Mouse (Mus musculus) kidney, adult 2 months (tissue): ENCODE results near the gene Ctps2. TPM values are rescaled to one million over a fixed set of nuclear protein-coding genes. Genes with fewer than 3 reads are reported as not detected.

Experiments
- DNase-seq: peaks from one replicate; pipeline ENCODE4 v3.0.0; 2021
- H3K27ac ChIP-seq: fragments of 200-500 bp; 2 replicates; pipeline ENCODE4 v1.5.1; 2012; ENCODE audit warnings: low read depth, low read length, control low read depth, inconsistent platforms; ENCODE audit not compliant: insufficient read depth
- H3K27me3 ChIP-seq: fragments of 200-500 bp; replicated peaks from 2 replicates; pipeline ENCODE4 v1.6.1; 2012; ENCODE audit warnings: mild to moderate bottlenecking, moderate library complexity, low read length, inconsistent platforms; ENCODE audit not compliant: control insufficient read depth, insufficient read depth
- H3K36me3 ChIP-seq: fragments of 200-500 bp; 2 replicates; pipeline ENCODE4 v1.6.1; 2012; ENCODE audit warnings: mild to moderate bottlenecking, moderate library complexity, low read length, inconsistent platforms; ENCODE audit not compliant: control insufficient read depth, insufficient read depth
- H3K4me1 ChIP-seq: fragments of 200-500 bp; 2 replicates; pipeline ENCODE4 v1.6.1; 2011; ENCODE audit warnings: low read length; ENCODE audit not compliant: control insufficient read depth, insufficient read depth
- H3K4me3 ChIP-seq: fragments of 200-500 bp; 2 replicates; pipeline ENCODE4 v1.5.1; 2011; ENCODE audit warnings: mild to moderate bottlenecking, low read depth, low read length, control low read depth; ENCODE audit not compliant: insufficient read depth
- CTCF ChIP-seq: fragments of 200-500 bp; conservative IDR thresholded peaks from 2 replicates; pipeline ENCODE4 v1.5.1; 2011; ENCODE audit warnings: low read depth, mild to moderate bottlenecking, control low read depth, low read length, moderate library complexity, mixed read lengths; ENCODE audit not compliant: insufficient read depth, insufficient read length
- POLR2A ChIP-seq: fragments of 200-500 bp; IDR thresholded peaks from one replicate; pipeline ENCODE4 v1.6.1; 2011; ENCODE audit warnings: low read depth, low read length, control low read depth
- WGBS: fragments of 180-500 bp; shearing (Covaris S2); methylation state at CpG from one replicate; pipeline ENCODE4 v1.1.7; 2018; 5-methylcytosine and 5-hydroxymethylcytosine counted together
- polyA plus RNA-seq: library from polyadenylated mRNA; depleted of rRNA; stranded (reverse); fragments of >200 nt; gene quantifications from 2 replicates; pipeline ENCODE4 v1.2.3, GENCODE M21; 2012

The Ctps2 gene
- polyA plus RNA-seq, 1 experiment: 27.3 TPM

DNA sequence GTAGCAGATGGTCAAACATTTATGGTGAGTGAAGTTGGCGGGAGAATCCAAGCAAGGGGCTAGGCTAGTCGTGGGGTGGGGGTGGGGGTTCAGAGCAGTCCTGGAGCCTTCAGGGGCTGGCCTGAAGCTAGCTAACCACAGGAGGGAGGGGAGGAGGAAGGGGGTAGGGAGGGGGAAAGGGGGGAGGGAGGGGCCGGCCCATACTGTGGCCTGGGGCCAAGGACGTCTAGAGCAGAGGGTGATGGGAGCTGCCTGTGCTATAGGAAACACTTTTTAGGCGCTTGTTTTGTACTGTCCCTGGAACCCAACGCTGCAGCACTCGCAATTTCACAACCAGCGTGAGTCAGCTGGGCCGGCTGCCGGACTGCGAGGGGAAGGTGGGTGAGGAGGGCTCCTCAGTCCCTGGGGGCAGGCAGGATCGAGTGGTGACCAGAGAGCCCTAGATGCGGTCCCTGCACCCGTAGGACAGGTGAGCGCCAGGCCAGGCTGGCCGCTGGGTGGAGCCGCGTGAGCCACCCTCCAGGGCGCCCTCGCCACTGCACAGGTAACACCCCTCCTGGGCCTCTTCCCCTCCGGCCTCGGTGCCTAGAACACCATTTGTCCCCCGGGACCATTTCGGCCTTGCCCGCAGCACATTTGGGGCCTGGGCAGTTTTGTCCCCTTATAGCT lies 467 bp downstream of the Ctps2 start:
- WGBS: under 1% methylated on average over 22 of the region's 25 CpGs
- Histone ChIP-seq H3K27me3 (no peaks in the 10 kb centered on the region), H3K4me3 (peak overlapping the region; percentile 95), H3K4me1 (no peaks in the 10 kb centered on the region; the same call in 1 of the 2 replicates), H3K36me3 (no peaks in the 10 kb centered on the region), H3K27ac (peak overlapping the region; percentile 94)
- peak; percentile 52 for DNase-seq
- TF ChIP-seq CTCF (no peak), POLR2A (no peak)

DNA sequence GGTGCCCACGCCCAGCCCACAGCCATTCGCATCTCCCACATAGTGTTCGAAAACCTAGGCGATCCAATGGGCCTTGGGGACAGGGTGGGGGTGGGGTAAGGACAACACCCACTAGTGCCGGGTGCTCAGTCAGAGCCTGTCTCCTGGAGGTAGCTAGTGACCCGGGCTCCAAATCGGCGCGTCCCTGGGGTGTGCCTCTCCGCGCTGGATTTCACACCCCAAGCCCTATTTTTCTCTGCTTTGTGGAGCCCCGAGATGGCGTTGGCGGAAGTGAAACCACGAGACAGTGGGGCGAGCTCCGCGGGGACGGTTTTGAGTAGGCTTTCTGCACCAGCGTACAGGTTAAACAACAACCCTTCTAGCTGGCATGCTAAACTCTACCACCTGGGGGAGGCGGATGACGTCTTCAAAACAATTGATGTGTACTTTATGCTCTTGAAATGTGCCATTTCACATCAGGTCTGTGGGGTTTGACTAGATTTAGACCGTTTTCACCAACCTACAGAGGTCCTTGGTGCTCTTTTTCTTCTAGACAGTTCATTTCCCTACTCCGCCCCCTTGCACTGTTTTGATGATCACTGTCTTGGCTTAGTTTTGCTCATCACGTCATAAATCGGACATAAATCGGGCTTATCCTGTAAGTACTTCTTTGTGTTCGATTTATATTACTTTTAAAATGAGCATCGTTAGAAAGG lies 1.1 kb downstream of the Ctps2 start:
- peak overlapping the region; percentile 95 for H3K4me3 ChIP-seq
- H3K4me1 ChIP-seq: no peaks in the 10 kb centered on the region; the same call in 1 of the 2 replicates
- DNase-seq: peak; percentile 72
- H3K27ac ChIP-seq: peak overlapping the region; percentile 94
- TF ChIP-seq CTCF: 0 out of 2 replicates have a peak, but pooled peaks have one; percentile 6
- TF ChIP-seq POLR2A: no peak
- no peaks in the 10 kb centered on the region for H3K27me3 ChIP-seq
- no peaks in the 10 kb centered on the region for H3K36me3 ChIP-seq
- 2% methylated on average over 29 of the region's 29 CpGs for WGBS

DNA sequence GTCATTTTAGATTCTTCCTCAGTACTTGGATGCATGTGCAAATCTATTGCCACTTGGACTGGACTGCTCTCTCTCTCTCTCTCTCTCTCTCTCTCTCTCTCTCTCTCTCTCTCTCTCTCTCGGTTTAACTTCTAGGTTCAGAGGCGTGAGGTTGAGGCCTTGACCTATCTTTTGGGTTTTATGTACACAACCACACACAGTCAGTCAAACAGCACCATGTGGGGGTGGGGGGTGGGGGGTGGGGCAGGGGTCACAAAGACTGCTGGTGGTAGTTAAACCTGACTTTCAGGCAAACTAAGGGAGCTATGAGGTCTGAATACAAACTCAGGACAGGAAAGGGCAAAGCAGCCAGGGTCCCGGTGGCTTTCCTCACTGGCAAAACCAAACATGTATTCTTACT lies 6.5 kb downstream of the Ctps2 start:
- H3K4me1 ChIP-seq: no peaks in the 10 kb centered on the region; the same call in 1 of the 2 replicates
- no peak for TF ChIP-seq POLR2A
- TF ChIP-seq CTCF: no peak
- H3K27me3 ChIP-seq: no peaks in the 10 kb centered on the region
- H3K4me3 ChIP-seq: no peak overlapping the region
- DNase-seq: no peak
- H3K27ac ChIP-seq: no peak overlapping the region
- H3K36me3 ChIP-seq: no peaks in the 10 kb centered on the region
- WGBS: 85% methylated on average over 3 of the region's 3 CpGs

- Histone ChIP-seq H3K27ac (no peak overlapping the region), H3K36me3 (no peaks in the 10 kb centered on the region; the same call in 1 of the 2 replicates), H3K4me1 (no peaks in the 10 kb centered on the region), H3K27me3 (no peaks in the 10 kb centered on the region), H3K4me3 (no peak overlapping the region)
- DNase-seq: no peak
- WGBS: 97% methylated on average over 3 of the region's 3 CpGs
- TF ChIP-seq CTCF: no peak
- no peak for TF ChIP-seq POLR2A
Measured at GRCm38 (mm10) chrX:162913651-162914050, 12.6 kb downstream of the Ctps2 start.

GRCm38 (mm10) chrX:162915697-162916096 lies 14.7 kb downstream of the Ctps2 start:
- 21% methylated on average over 5 of the region's 5 CpGs for WGBS
- Histone ChIP-seq H3K36me3 (no peaks in the 10 kb centered on the region; the same call in 1 of the 2 replicates), H3K4me1 (no peaks in the 10 kb centered on the region), H3K27ac (no peak overlapping the region), H3K4me3 (no peak overlapping the region), H3K27me3 (no peaks in the 10 kb centered on the region)
- TF ChIP-seq POLR2A (no peak), CTCF (peak; percentile 70)
- peak; percentile 62 for DNase-seq

GRCm38 (mm10) chrX:162921487-162922125 lies 20.6 kb downstream of the Ctps2 start:
- WGBS: 31% methylated on average over 8 of the region's 8 CpGs
- H3K4me3 ChIP-seq: peak overlapping the region; percentile 35; the same call in 1 of the 2 replicates
- H3K27ac ChIP-seq: peak overlapping the region; percentile 80
- no peaks in the 10 kb centered on the region for H3K27me3 ChIP-seq
- H3K36me3 ChIP-seq: no peaks in the 10 kb centered on the region
- TF ChIP-seq CTCF: no peak
- no peak for TF ChIP-seq POLR2A
- peaks cover 6% of the 10 kb centered on the region; the same call in 1 of the 2 replicates for H3K4me1 ChIP-seq
- DNase-seq: peak; percentile 49

DNA sequence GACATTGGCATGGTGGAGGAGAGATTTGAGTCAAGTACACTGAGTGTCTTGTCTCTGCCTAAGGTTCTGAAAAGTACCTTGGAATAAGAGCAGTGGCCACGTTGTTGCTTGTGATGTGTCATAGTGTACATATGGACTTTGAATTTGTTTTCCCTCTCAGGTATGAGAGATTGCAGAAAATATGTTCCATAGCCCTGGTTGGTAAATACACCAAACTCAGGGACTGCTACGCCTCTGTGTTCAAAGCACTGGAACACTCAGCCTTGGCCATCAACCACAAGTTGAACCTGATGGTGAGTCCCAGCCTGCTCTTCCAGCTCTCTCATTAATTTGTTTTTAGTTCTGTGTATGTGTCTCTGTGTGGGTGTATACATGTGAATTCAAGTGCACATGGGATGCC lies 30.4 kb downstream of the Ctps2 start:
- no peak for DNase-seq
- Histone ChIP-seq H3K4me3 (no peak overlapping the region), H3K27ac (no peak overlapping the region), H3K27me3 (no peaks in the 10 kb centered on the region), H3K36me3 (no peaks in the 10 kb centered on the region), H3K4me1 (no peaks in the 10 kb centered on the region)
- TF ChIP-seq POLR2A (no peak), CTCF (no peak)
- WGBS: 94% methylated on average over 2 of the region's 2 CpGs
